Mouse (Mus musculus) CH12.LX (cell line): ENCODE results near the gene Gm17334.

Experiments
- MAX ChIP-seq: IDR thresholded peaks from 2 replicates; pipeline ENCODE4 v1.6.1; 2011; ENCODE audit warnings: low read length, improper control_type of control experiment
- NRF1 ChIP-seq: IDR thresholded peaks from 2 replicates; pipeline ENCODE4 v1.6.1; 2014; ENCODE audit warnings: low read depth, mild to moderate bottlenecking, inconsistent platforms, low read length, improper control_type of control experiment, moderate library complexity
- POLR2A ChIP-seq: IDR thresholded peaks from 2 replicates; pipeline ENCODE4 v1.6.1; 2011; ENCODE audit warnings: low read depth, mild to moderate bottlenecking, improper control_type of control experiment, low read length
- POLR2AphosphoS2 ChIP-seq: IDR thresholded peaks from 2 replicates; pipeline ENCODE4 v1.6.1; 2011; ENCODE audit warnings: low read depth, low read length, improper control_type of control experiment

DNA sequence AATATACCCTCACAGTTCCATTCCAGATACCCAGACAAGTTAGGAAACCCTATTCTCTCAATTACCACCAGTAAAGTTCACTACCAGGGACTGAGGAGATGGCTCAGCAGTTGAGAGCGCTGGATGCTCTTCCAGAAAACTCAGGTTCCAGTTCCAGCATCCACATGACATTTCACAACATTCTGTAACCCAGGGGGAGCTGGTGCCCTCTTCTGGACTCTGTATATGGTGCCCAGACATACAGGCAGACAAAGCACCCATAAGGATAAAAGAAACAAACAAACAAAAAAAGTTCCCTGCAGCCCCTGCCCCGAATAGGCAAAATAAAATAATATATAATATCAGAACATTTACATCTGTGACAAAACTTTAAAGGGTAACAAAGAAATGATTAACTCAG lies 38.6 kb downstream of the Gm17334 start:
- TF ChIP-seq MAX (no peak), POLR2AphosphoS2 (no peak), POLR2A (no peak), NRF1 (no peak)
